ENCODE assay signal across 8 mouse cellular contexts in genomic region chr1:91456301-91456801, GRCm38 (mm10). TPM values are rescaled to one million over a fixed set of nuclear protein-coding genes. Genes with fewer than 3 reads are reported as not detected.
DNase-seq lines count a peak whose midpoint lies in the region; ATAC-seq and TF ChIP-seq lines count a peak whose summit lies in the region.

No protein-coding gene starts in this region.

- no peak for TF ChIP-seq CTCF in liver, embryonic 14.5 days (IDR thresholded peaks at IDR 0.05; ENCODE audit: low read depth)

- ATAC-seq in liver, embryonic 14.5 days (ENCODE audit: insufficient read depth) = no peak
- no peak for ATAC-seq in inflammation-experienced regulatory T-cells, adult 6 months

- H3K4me1 ChIP-seq in liver, embryonic 14.5 days (replicated peaks; ENCODE audit: control insufficient read depth in 2 of 2, insufficient read depth in 2 of 2, low read length in 1 of 2) = peaks cover 13 to 45% of the 10 kb centered on the region in 2 experiments

- H3K9ac ChIP-seq in liver, embryonic 14.5 days (replicated peaks) = 0 out of 2 replicates have a peak overlapping the region, but pooled peaks have one; percentile 5

- no peaks in the 10 kb centered on the region for H3K27me3 ChIP-seq in liver, embryonic 14.5 days (ENCODE audit: control insufficient read depth, insufficient read depth, low read length)

- H3K4me2 ChIP-seq in liver, embryonic 14.5 days (ENCODE audit: low read depth) = peak overlapping the region; percentile 50

- peak overlapping the region; percentile 64 for H3K27ac ChIP-seq in liver, embryonic 14.5 days

- peak; percentile 78 for DNase-seq in adrenal gland, adult 2 months
- DNase-seq in adrenal gland, postnatal 4 days (ENCODE audit: low spot score in 2 of 2) = no peak
- peak; percentile 54 for DNase-seq in c-Kit-positive CD71-negative TER-119-negative erythroid progenitor cells, embryonic 14.5 days (ENCODE audit: low read depth)
- DNase-seq in heart, adult 8-10 months (ENCODE audit: low spot score) = peak; percentile 81
- peak; percentile 80 for DNase-seq in kidney, adult 11 months
- DNase-seq in liver, embryonic 14.5 days (ENCODE audit: low read depth in 3 of 3, low spot score in 3 of 3) = peak in 1 of 3 experiments; percentile 45
- peak; percentile 37 to 60 for DNase-seq in natural killer cell, adult 2 months (ENCODE audit: low spot score in 2 of 2)

- WGBS in liver, embryonic 14.5 days (ENCODE audit: insufficient replicate concordance) = 31% methylated on average over 11 of the region's 11 CpGs

- no peaks in the 10 kb centered on the region for H3K36me3 ChIP-seq in liver, embryonic 14.5 days (replicated peaks; ENCODE audit: control insufficient read depth, insufficient read depth, low read depth)

- H3K4me3 ChIP-seq in liver, embryonic 14.5 days (ENCODE audit: insufficient read depth in 1 of 2, low read depth in 2 of 2, low read length in 2 of 2) = no peak overlapping the region

- no peaks in the 10 kb centered on the region for H3K9me3 ChIP-seq in liver, embryonic 14.5 days (ENCODE audit: control insufficient read depth, low read length)

- TF ChIP-seq EP300 in liver, embryonic 14.5 days (IDR thresholded peaks at IDR 0.05; ENCODE audit: low read depth) = no peak; the same call in 1 of the 2 replicates

RNA-seq across cellular contexts. Expression of gene Per2, which starts 2.8 kb away (rescaled TPM):
- total RNA-seq in adrenal gland, adult 2 months (2021) = 10 to 100 TPM; 22.2 to 68.7 TPM
- polyA plus RNA-seq in adrenal gland, adult 2 months (2012; rRNA removed) = 24.7 and 40.0 TPM in 2 replicates
- 10 to 100 TPM; 23.6 to 27.1 TPM for total RNA-seq in adrenal gland, postnatal 4 days (2021)
- 10 to 100 TPM in 3 of 4 experiments, 1 to 10 TPM in 1; 8.3 to 15.0 (median 13.5) TPM for total RNA-seq in heart, adult 8-10 months (2022)
- polyA plus RNA-seq in liver, embryonic 14.5 days (2012; rRNA removed) = 3.3 and 3.7 TPM in 2 replicates
- polyA plus RNA-seq in liver, embryonic 14.5 days (2014; fragmentation: Nextera tagmentation; extraction: Ambion mirVana) = 1.6 and 2.2 TPM in 2 replicates
- 1 to 10 TPM in 2 of 3 experiments, under 1 TPM in 1; 0.69 to 1.6 (median 1.2) TPM for polyA plus RNA-seq in inflammation-experienced regulatory T-cells, adult 6 months (2017; shearing (Covaris generic))

RNA-seq across cellular contexts. Expression of gene Traf3ip1, which starts 38.1 kb away (rescaled TPM):
- total RNA-seq in adrenal gland, adult 2 months (2021) = 10 to 100 TPM; 10.1 to 11.8 TPM
- 6.2 and 6.8 TPM in 2 replicates for polyA plus RNA-seq in adrenal gland, adult 2 months (2012; rRNA removed)
- total RNA-seq in adrenal gland, postnatal 4 days (2021) = 10 to 100 TPM; 10.5 to 12.6 TPM
- 1 to 10 TPM; 4.2 to 5.4 (median 4.9) TPM for total RNA-seq in heart, adult 8-10 months (2022)
- 2.4 and 4.1 TPM in 2 replicates for polyA plus RNA-seq in liver, embryonic 14.5 days (2012; rRNA removed)
- polyA plus RNA-seq in liver, embryonic 14.5 days (2014; fragmentation: Nextera tagmentation; extraction: Ambion mirVana) = 1.3 TPM in 2 replicates
- 1 to 10 TPM; 3.3 to 4.8 (median 3.3) TPM for polyA plus RNA-seq in inflammation-experienced regulatory T-cells, adult 6 months (2017; shearing (Covaris generic))

RNA-seq across cellular contexts. Expression of gene Hes6, which starts 42.5 kb away (rescaled TPM):
- total RNA-seq in adrenal gland, adult 2 months (2021) = 100 to 1,000 TPM; 190 to 273 TPM
- polyA plus RNA-seq in adrenal gland, adult 2 months (2012; rRNA removed) = 252 and 309 TPM in 2 replicates
- 10 to 100 TPM; 56.0 to 71.0 TPM for total RNA-seq in adrenal gland, postnatal 4 days (2021)
- 10 to 100 TPM; 18.6 to 20.4 (median 20.0) TPM for total RNA-seq in heart, adult 8-10 months (2022)
- 11.2 and 12.9 TPM in 2 replicates for polyA plus RNA-seq in liver, embryonic 14.5 days (2012; rRNA removed)
- polyA plus RNA-seq in liver, embryonic 14.5 days (2014; fragmentation: Nextera tagmentation; extraction: Ambion mirVana) = 14.5 and 15.1 TPM in 2 replicates
- 10 to 100 TPM; 11.0 to 13.3 (median 11.4) TPM for polyA plus RNA-seq in inflammation-experienced regulatory T-cells, adult 6 months (2017; shearing (Covaris generic))

RNA-seq across cellular contexts. Expression of gene Ilkap, which starts 57.7 kb away (rescaled TPM):
- total RNA-seq in adrenal gland, adult 2 months (2021) = 10 to 100 TPM; 88.8 to 94.7 TPM
- polyA plus RNA-seq in adrenal gland, adult 2 months (2012; rRNA removed) = 121 and 122 TPM in 2 replicates
- total RNA-seq in adrenal gland, postnatal 4 days (2021) = 100 to 1,000 TPM; 104 TPM
- 10 to 100 TPM; 41.5 to 53.3 (median 44.4) TPM for total RNA-seq in heart, adult 8-10 months (2022)
- 30.9 and 46.0 TPM in 2 replicates for polyA plus RNA-seq in liver, embryonic 14.5 days (2012; rRNA removed)
- 62.1 and 65.8 TPM in 2 replicates for polyA plus RNA-seq in liver, embryonic 14.5 days (2014; fragmentation: Nextera tagmentation; extraction: Ambion mirVana)
- polyA plus RNA-seq in inflammation-experienced regulatory T-cells, adult 6 months (2017; shearing (Covaris generic)) = 10 to 100 TPM; 30.1 to 46.9 (median 37.7) TPM

Comparison
In these comparisons a context has a peak if more than half of its experiments do, and no peak if none do; other contexts are left out.
1. DNase-seq: peak in adrenal gland, adult 2 months (single experiment), c-Kit-positive CD71-negative TER-119-negative erythroid progenitor cells, embryonic 14.5 days (single experiment), heart, adult 8-10 months (single experiment), kidney, adult 11 months (single experiment) and natural killer cell, adult 2 months (2 of 2); none in adrenal gland, postnatal 4 days (0 of 2).